Mouse (Mus musculus) liver, embryonic 13.5 days (tissue): ENCODE data around the gene Dtx2. TPM values are rescaled to one million over a fixed set of nuclear protein-coding genes. Genes with fewer than 3 reads are reported as not detected.

ENCODE experiments used
- ATAC-seq: fragments of 200-750 bp; cut with Nextera tagmentation; 2 replicates; pipeline ENCODE4 v1.8.0; 2017; ENCODE audit warnings: low read depth, mild to moderate bottlenecking, moderate number of reproducible peaks, moderate library complexity
- DNase-seq: peaks from one replicate; pipeline ENCODE4 v3.0.0; 2022
- H3K27ac ChIP-seq: fragments of 300-500 bp; sonication (generic); 2 replicates; pipeline ENCODE4 v1.5.1; 2015; ENCODE audit warnings: moderate library complexity, mild to moderate bottlenecking, inconsistent platforms
- H3K27me3 ChIP-seq: fragments of 300-500 bp; sonication (generic); 2 replicates; pipeline ENCODE4 v1.6.1; 2015; ENCODE audit warnings: mild to moderate bottlenecking, inconsistent platforms
- H3K36me3 ChIP-seq: fragments of 300-500 bp; sonication (generic); 2 replicates; pipeline ENCODE4 v1.6.1; 2015; ENCODE audit warnings: mild to moderate bottlenecking, inconsistent platforms
- H3K4me1 ChIP-seq: fragments of 300-500 bp; sonication (generic); replicated peaks from 2 replicates; pipeline ENCODE4 v1.6.1; 2015; ENCODE audit warnings: inconsistent platforms
- H3K4me2 ChIP-seq: fragments of 300-500 bp; sonication (generic); 2 replicates; pipeline ENCODE4 v1.6.1; 2015; ENCODE audit warnings: inconsistent platforms, mild to moderate bottlenecking, moderate library complexity
- H3K4me3 ChIP-seq: fragments of 300-500 bp; sonication (generic); replicated peaks from 2 replicates; pipeline ENCODE4 v1.5.1; 2015; ENCODE audit warnings: mild to moderate bottlenecking, inconsistent platforms
- H3K9ac ChIP-seq: fragments of 300-500 bp; sonication (generic); 2 replicates; pipeline ENCODE4 v1.6.1; 2015; ENCODE audit warnings: mild to moderate bottlenecking, inconsistent platforms
- H3K9me3 ChIP-seq: fragments of 300-500 bp; sonication (generic); replicated peaks from 2 replicates; pipeline ENCODE4 v1.6.1; 2016; ENCODE audit warnings: inconsistent platforms
- WGBS: fragments of 180-500 bp; shearing (Covaris S2); methylation state at CpG from one replicate; pipeline ENCODE4 v1.1.7; 2015; ENCODE audit not compliant: insufficient replicate concordance; 5-methylcytosine and 5-hydroxymethylcytosine counted together
- polyA plus RNA-seq: library from polyadenylated mRNA; unstranded; fragments of >200 nt; fragmentation: Nextera tagmentation; extraction: Ambion mirVana; gene quantifications from 2 replicates; pipeline ENCODE4 v1.2.1, GENCODE M21; 2015

Gene Dtx2
- polyA plus RNA-seq, 1 experiment from 2014 or later: 7.0 TPM

GRCm38 (mm10) chr5:135975893-135976668 is 18.5 kb upstream of the Dtx2 start:
- ATAC-seq (peak; percentile 66; the same call in 1 of the 2 replicates), DNase-seq (peak; percentile 38)
- Histone ChIP-seq H3K36me3 (no peaks in the 10 kb centered on the region), H3K27me3 (no peaks in the 10 kb centered on the region), H3K9me3 (no peaks in the 10 kb centered on the region), H3K4me1 (peaks cover 10% of the 10 kb centered on the region), H3K4me2 (no peak overlapping the region), H3K4me3 (no peak overlapping the region), H3K9ac (no peak overlapping the region), H3K27ac (0 out of 2 replicates have a peak overlapping the region, but pooled peaks have one; percentile 9)
- 85% methylated on average over 8 of the region's 8 CpGs for WGBS

GRCm38 (mm10) chr5:135979381-135979780 is 15.2 kb upstream of the Dtx2 start:
- no peak overlapping the region for H3K9ac ChIP-seq
- H3K27ac ChIP-seq: no peak overlapping the region
- H3K36me3 ChIP-seq: no peaks in the 10 kb centered on the region
- no peak overlapping the region for H3K4me3 ChIP-seq
- H3K4me2 ChIP-seq: no peak overlapping the region
- peaks cover 10% of the 10 kb centered on the region for H3K4me1 ChIP-seq
- 66% methylated on average over 5 of the region's 5 CpGs for WGBS
- DNase-seq (no peak), ATAC-seq (no peak)
- 0 out of 2 replicates have a peak, but pooled peaks cover 6% of the 10 kb centered on the region for H3K27me3 ChIP-seq
- H3K9me3 ChIP-seq: no peaks in the 10 kb centered on the region

GRCm38 (mm10) chr5:135979904-135980303 is 14.7 kb upstream of the Dtx2 start, which contains the start of gene Zp3:
Gene Zp3 (plus strand): TSS chr5:135980099.
- Histone ChIP-seq H3K4me1 (peaks cover 10% of the 10 kb centered on the region), H3K9ac (no peak within 1 kb of the TSS), H3K4me3 (no peak within 1 kb of the TSS), H3K36me3 (no peaks in the 10 kb centered on the region), H3K27me3 (0 out of 2 replicates have a peak, but pooled peaks cover 6% of the 10 kb centered on the region), H3K4me2 (no peak within 1 kb of the TSS), H3K9me3 (no peaks in the 10 kb centered on the region), H3K27ac (no peak within 1 kb of the TSS)
- ATAC-seq (no peak), DNase-seq (no peak)
- WGBS: 49% methylated on average over 8 of the region's 8 CpGs

- no peak overlapping the region for H3K27ac ChIP-seq
- 0 out of 2 replicates have a peak, but pooled peaks cover 6% of the 10 kb centered on the region for H3K27me3 ChIP-seq
- H3K4me2 ChIP-seq: no peak overlapping the region
- H3K9me3 ChIP-seq: no peaks in the 10 kb centered on the region
- ATAC-seq (no peak), DNase-seq (peak; percentile 33)
- H3K36me3 ChIP-seq: no peaks in the 10 kb centered on the region
- H3K9ac ChIP-seq: no peak overlapping the region
- 34% methylated on average over 6 of the region's 6 CpGs for WGBS
- no peaks in the 10 kb centered on the region for H3K4me1 ChIP-seq
- no peak overlapping the region for H3K4me3 ChIP-seq
These were observed 12.2 kb upstream of the Dtx2 start for GRCm38 (mm10) chr5:135982398-135982797.

GRCm38 (mm10) chr5:135984546-135985044 is 10.0 kb upstream of the Dtx2 start:
- H3K9me3 ChIP-seq: no peaks in the 10 kb centered on the region
- H3K4me3 ChIP-seq: no peak overlapping the region
- H3K27me3 ChIP-seq: 0 out of 2 replicates have a peak, but pooled peaks cover 6% of the 10 kb centered on the region
- DNase-seq: no peak
- no peaks in the 10 kb centered on the region for H3K36me3 ChIP-seq
- no peak overlapping the region for H3K9ac ChIP-seq
- H3K4me2 ChIP-seq: no peak overlapping the region
- H3K4me1 ChIP-seq: no peaks in the 10 kb centered on the region
- no peak overlapping the region for H3K27ac ChIP-seq
- ATAC-seq: no peak
- 50% methylated on average over 6 of the region's 6 CpGs for WGBS

GRCm38 (mm10) chr5:135987248-135987647 is 7.4 kb upstream of the Dtx2 start:
- Histone ChIP-seq H3K27ac (no peak overlapping the region), H3K27me3 (0 out of 2 replicates have a peak, but pooled peaks cover 6% of the 10 kb centered on the region), H3K4me2 (no peak overlapping the region), H3K9me3 (no peaks in the 10 kb centered on the region), H3K9ac (no peak overlapping the region), H3K4me3 (no peak overlapping the region), H3K4me1 (no peaks in the 10 kb centered on the region), H3K36me3 (no peaks in the 10 kb centered on the region)
- DNase-seq (no peak), ATAC-seq (no peak)
- 54% methylated on average over 11 of the region's 11 CpGs for WGBS

- no peak overlapping the region for H3K27ac ChIP-seq
- whole genome bisulfite sequencing: 29% methylated on average over 5 of the region's 5 CpGs
- H3K27me3 ChIP-seq: no peaks in the 10 kb centered on the region
- H3K36me3 ChIP-seq: no peaks in the 10 kb centered on the region
- ATAC-seq (no peak), DNase-seq (no peak)
- H3K4me2 ChIP-seq: no peak overlapping the region
- H3K9me3 ChIP-seq: no peaks in the 10 kb centered on the region
- H3K4me3 ChIP-seq: no peak overlapping the region
- H3K9ac ChIP-seq: no peak overlapping the region
- H3K4me1 ChIP-seq: peaks cover 6% of the 10 kb centered on the region
These were observed 4.0 kb upstream of the Dtx2 start for GRCm38 (mm10) chr5:135990601-135991000.

- no peak overlapping the region for H3K27ac ChIP-seq
- peaks cover 16% of the 10 kb centered on the region for H3K36me3 ChIP-seq
- H3K4me1 ChIP-seq: peaks cover 12% of the 10 kb centered on the region
- 52% methylated on average over 5 of the region's 5 CpGs for WGBS
- no peak overlapping the region for H3K4me3 ChIP-seq
- ATAC-seq (no peak), DNase-seq (no peak)
- H3K9me3 ChIP-seq: no peaks in the 10 kb centered on the region
- H3K4me2 ChIP-seq: no peak overlapping the region
- H3K27me3 ChIP-seq: no peaks in the 10 kb centered on the region
- no peak overlapping the region for H3K9ac ChIP-seq
These were observed 1.1 kb upstream of the Dtx2 start for GRCm38 (mm10) chr5:135993381-135993965.

GRCm38 (mm10) chr5:135994335-135994724 is 270 bp upstream of the Dtx2 start:
- Histone ChIP-seq H3K36me3 (peaks cover 24% of the 10 kb centered on the region), H3K27ac (no peak overlapping the region), H3K4me3 (peak overlapping the region; percentile 75; the same call in 1 of the 2 replicates), H3K4me2 (no peak overlapping the region; the same call in 1 of the 2 replicates), H3K27me3 (no peaks in the 10 kb centered on the region), H3K9me3 (no peaks in the 10 kb centered on the region), H3K9ac (no peak overlapping the region), H3K4me1 (peaks cover 12% of the 10 kb centered on the region)
- ATAC-seq: no peak
- no peak for DNase-seq
- WGBS: 66% methylated on average over 8 of the region's 8 CpGs

GRCm38 (mm10) chr5:135996162-135996561 is 1.6 kb downstream of the Dtx2 start:
- Histone ChIP-seq H3K27ac (no peak overlapping the region), H3K27me3 (no peaks in the 10 kb centered on the region), H3K4me2 (peak overlapping the region; percentile 93; the same call in 1 of the 2 replicates), H3K4me3 (0 out of 2 replicates have a peak overlapping the region, but pooled peaks have one; percentile 75), H3K4me1 (peaks cover 12% of the 10 kb centered on the region), H3K9me3 (no peaks in the 10 kb centered on the region), H3K36me3 (peaks cover 30% of the 10 kb centered on the region), H3K9ac (peak overlapping the region; percentile 27; the same call in 1 of the 2 replicates)
- WGBS: 87% methylated on average over 8 of the region's 8 CpGs
- ATAC-seq (no peak), DNase-seq (no peak)

GRCm38 (mm10) chr5:136001222-136001621 is 6.6 kb downstream of the Dtx2 start:
- H3K4me2 ChIP-seq: no peak overlapping the region
- ATAC-seq (no peak), DNase-seq (no peak)
- no peak overlapping the region for H3K4me3 ChIP-seq
- H3K36me3 ChIP-seq: peaks cover 34% of the 10 kb centered on the region
- no peaks in the 10 kb centered on the region for H3K9me3 ChIP-seq
- H3K9ac ChIP-seq: no peak overlapping the region
- 77% methylated on average over 6 of the region's 6 CpGs for WGBS
- peaks cover 7% of the 10 kb centered on the region; the same call in 1 of the 2 replicates for H3K4me1 ChIP-seq
- no peak overlapping the region for H3K27ac ChIP-seq
- no peaks in the 10 kb centered on the region for H3K27me3 ChIP-seq
